Mouse (Mus musculus) intestine, embryonic 14.5 days (tissue): ENCODE data around the gene Tmem9b. TPM values are rescaled to one million over a fixed set of nuclear protein-coding genes. Genes with fewer than 3 reads are reported as not detected.
A peak's percentile ranks its signal among the peaks of the same experiment; 100 is the strongest.

Experiments
- ATAC-seq: fragments of 200-750 bp; cut with Nextera tagmentation; replicated peaks from 2 replicates; pipeline ENCODE4 v1.8.0; 2017; ENCODE audit warnings: low read depth, moderate number of reproducible peaks, moderate TSS enrichment, moderate library complexity; ENCODE audit not compliant: low FRiP score, low TSS enrichment
- DNase-seq: peaks from one replicate; pipeline ENCODE4 v3.0.0-alpha.2; 2018; ENCODE audit warnings: low spot score
- H3K27ac ChIP-seq: fragments of 300-500 bp; sonication (generic); 2 replicates; pipeline ENCODE4 v1.5.1; 2014; ENCODE audit warnings: low read depth, mild to moderate bottlenecking, control low read depth
- H3K27me3 ChIP-seq: fragments of 300-500 bp; sonication (generic); replicated peaks from 2 replicates; pipeline ENCODE4 v1.6.1; 2014; ENCODE audit warnings: low read length, control low read depth; ENCODE audit not compliant: control insufficient read depth, insufficient read depth
- H3K36me3 ChIP-seq: fragments of 300-500 bp; sonication (generic); 2 replicates; pipeline ENCODE4 v1.6.1; 2014; ENCODE audit warnings: low read length, control low read depth; ENCODE audit not compliant: control insufficient read depth, insufficient read depth
- H3K4me1 ChIP-seq: fragments of 300-500 bp; sonication (generic); replicated peaks from 2 replicates; pipeline ENCODE4 v1.6.1; 2014; ENCODE audit warnings: low read length, control low read depth, mixed read lengths; ENCODE audit not compliant: control insufficient read depth, insufficient read depth
- H3K4me2 ChIP-seq: fragments of 300-500 bp; sonication (generic); 2 replicates; pipeline ENCODE4 v1.6.1; 2014; ENCODE audit warnings: low read length
- H3K4me3 ChIP-seq: fragments of 300-500 bp; sonication (generic); 2 replicates; pipeline ENCODE4 v1.5.1; 2014; ENCODE audit warnings: low read depth, low read length, control low read depth, mixed read lengths
- H3K9ac ChIP-seq: fragments of 300-500 bp; sonication (generic); 2 replicates; pipeline ENCODE4 v1.6.1; 2014; ENCODE audit warnings: mild to moderate bottlenecking, low read length
- H3K9me3 ChIP-seq: fragments of 300-500 bp; sonication (generic); 2 replicates; pipeline ENCODE4 v1.6.1; 2016; ENCODE audit warnings: low read length, control low read depth; ENCODE audit not compliant: control insufficient read depth
- WGBS: fragments of 180-500 bp; shearing (Covaris S2); extraction: QIAGEN DNeasy Blood & Tissue Kit; methylation state at CpG from one replicate; pipeline ENCODE4 v1.1.7; 2014; 5-methylcytosine and 5-hydroxymethylcytosine counted together
- polyA plus RNA-seq: library from polyadenylated mRNA; unstranded; fragments of >200 nt; fragmentation: Nextera tagmentation; extraction: Ambion mirVana; gene quantifications from 2 replicates; pipeline ENCODE4 v1.2.1, GENCODE M21; 2014

Tmem9b gene
- polyA plus RNA-seq, 1 experiment from 2014 or later = 52.2 TPM

- 94% methylated on average over 2 of the region's 2 CpGs for WGBS
- ATAC-seq (no peak), DNase-seq (no peak)
Observed at GRCm38 (mm10) chr7:109722618-109723017, 30.1 kb downstream of the Tmem9b start.

GRCm38 (mm10) chr7:109719286-109719685 is 33.4 kb downstream of the Tmem9b start:
- Histone ChIP-seq H3K9ac (no peak overlapping the region), H3K27ac (no peak overlapping the region), H3K27me3 (no peaks in the 10 kb centered on the region), H3K9me3 (peaks cover 3% of the 10 kb centered on the region; the same call in 1 of the 2 replicates), H3K4me1 (no peaks in the 10 kb centered on the region), H3K36me3 (no peaks in the 10 kb centered on the region), H3K4me2 (no peak overlapping the region), H3K4me3 (no peak overlapping the region)
- WGBS = 64% methylated on average over 9 of the region's 9 CpGs
- ATAC-seq (no peak), DNase-seq (no peak)

More at GRCm38 (mm10) chr7:109722618-109723017, 30.1 kb downstream of the Tmem9b start:
- Histone ChIP-seq H3K9ac (no peak overlapping the region), H3K36me3 (no peaks in the 10 kb centered on the region), H3K4me1 (no peaks in the 10 kb centered on the region), H3K9me3 (peaks cover 3% of the 10 kb centered on the region; the same call in 1 of the 2 replicates), H3K4me3 (no peak overlapping the region), H3K27ac (no peak overlapping the region), H3K4me2 (no peak overlapping the region), H3K27me3 (no peaks in the 10 kb centered on the region)

GRCm38 (mm10) chr7:109713434-109713982 is 39.2 kb downstream of the Tmem9b start:
- DNase-seq (no peak), ATAC-seq (no peak)
- H3K27ac ChIP-seq = no peak overlapping the region
- H3K4me3 ChIP-seq = no peak overlapping the region
- no peak overlapping the region for H3K9ac ChIP-seq
- 90% methylated on average over 2 of the region's 2 CpGs for WGBS
- H3K4me1 ChIP-seq = peaks cover 5% of the 10 kb centered on the region
- H3K9me3 ChIP-seq = no peaks in the 10 kb centered on the region
- H3K27me3 ChIP-seq = no peaks in the 10 kb centered on the region
- no peak overlapping the region for H3K4me2 ChIP-seq
- H3K36me3 ChIP-seq = peaks cover 20% of the 10 kb centered on the region

- Histone ChIP-seq H3K9ac (no peak overlapping the region), H3K27ac (no peak overlapping the region), H3K4me1 (peaks cover 11% of the 10 kb centered on the region), H3K9me3 (no peaks in the 10 kb centered on the region), H3K36me3 (peaks cover 28% of the 10 kb centered on the region), H3K27me3 (no peaks in the 10 kb centered on the region), H3K4me3 (no peak overlapping the region), H3K4me2 (no peak overlapping the region)
- DNase-seq = no peak
- ATAC-seq = no peak
- 89% methylated on average over 7 of the region's 7 CpGs for WGBS
Observed at GRCm38 (mm10) chr7:109712198-109712597, 40.5 kb downstream of the Tmem9b start.

GRCm38 (mm10) chr7:109710069-109710468 is 42.6 kb downstream of the Tmem9b start:
- 56% methylated on average over 1 of the region's 1 CpGs for WGBS
- H3K27ac ChIP-seq = no peak overlapping the region
- ATAC-seq = no peak

GRCm38 (mm10) chr7:109708961-109709382 is 43.7 kb downstream of the Tmem9b start:
- WGBS = 16% methylated on average over 3 of the region's 3 CpGs
- Histone ChIP-seq H3K4me3 (no peak overlapping the region), H3K4me1 (peaks cover 18% of the 10 kb centered on the region), H3K36me3 (peaks cover 28% of the 10 kb centered on the region), H3K9ac (no peak overlapping the region), H3K9me3 (no peaks in the 10 kb centered on the region), H3K27ac (peak overlapping the region; percentile 64; the same call in 1 of the 2 replicates), H3K27me3 (no peaks in the 10 kb centered on the region), H3K4me2 (no peak overlapping the region)
- DNase-seq = no peak
- no peak for ATAC-seq

More at GRCm38 (mm10) chr7:109710069-109710468, 42.6 kb downstream of the Tmem9b start:
- Histone ChIP-seq H3K9me3 (no peaks in the 10 kb centered on the region), H3K9ac (no peak overlapping the region), H3K4me3 (no peak overlapping the region), H3K27me3 (no peaks in the 10 kb centered on the region), H3K36me3 (peaks cover 28% of the 10 kb centered on the region), H3K4me1 (peaks cover 14% of the 10 kb centered on the region), H3K4me2 (no peak overlapping the region)
- no peak for DNase-seq

GRCm38 (mm10) chr7:109707023-109707785 is 45.5 kb downstream of the Tmem9b start:
- no peak overlapping the region for H3K9ac ChIP-seq
- no peak for ATAC-seq
- H3K4me2 ChIP-seq = no peak overlapping the region
- no peaks in the 10 kb centered on the region for H3K9me3 ChIP-seq
- DNase-seq = peak; percentile 65
- 34% methylated on average over 4 of the region's 4 CpGs for WGBS
- H3K36me3 ChIP-seq = peaks cover 20% of the 10 kb centered on the region
- no peaks in the 10 kb centered on the region; the same call in 1 of the 2 replicates for H3K27me3 ChIP-seq
- H3K27ac ChIP-seq = no peak overlapping the region
- H3K4me3 ChIP-seq = no peak overlapping the region
- H3K4me1 ChIP-seq = peaks cover 18% of the 10 kb centered on the region

GRCm38 (mm10) chr7:109704461-109704860 is 48.2 kb downstream of the Tmem9b start:
- Histone ChIP-seq H3K36me3 (0 out of 2 replicates have a peak, but pooled peaks cover 11% of the 10 kb centered on the region), H3K9ac (no peak overlapping the region; the same call in 1 of the 2 replicates), H3K4me3 (peak overlapping the region; percentile 70), H3K4me1 (peaks cover 16% of the 10 kb centered on the region), H3K9me3 (no peaks in the 10 kb centered on the region), H3K4me2 (peak overlapping the region; percentile 76), H3K27me3 (no peaks in the 10 kb centered on the region; the same call in 1 of the 2 replicates), H3K27ac (peak overlapping the region; percentile 82; the same call in 1 of the 2 replicates)
- ATAC-seq (no peak), DNase-seq (no peak)
- 56% methylated on average over 3 of the region's 3 CpGs for WGBS
